Mouse (Mus musculus): ENCODE results near the gene Tmem56. TPM values are rescaled to one million over a fixed set of nuclear protein-coding genes. Genes with fewer than 3 reads are reported as not detected.

The Tmem56 gene
- total RNA-seq, 2 experiments from 2014 or later: 31.4 to 32.5 TPM

DNA sequence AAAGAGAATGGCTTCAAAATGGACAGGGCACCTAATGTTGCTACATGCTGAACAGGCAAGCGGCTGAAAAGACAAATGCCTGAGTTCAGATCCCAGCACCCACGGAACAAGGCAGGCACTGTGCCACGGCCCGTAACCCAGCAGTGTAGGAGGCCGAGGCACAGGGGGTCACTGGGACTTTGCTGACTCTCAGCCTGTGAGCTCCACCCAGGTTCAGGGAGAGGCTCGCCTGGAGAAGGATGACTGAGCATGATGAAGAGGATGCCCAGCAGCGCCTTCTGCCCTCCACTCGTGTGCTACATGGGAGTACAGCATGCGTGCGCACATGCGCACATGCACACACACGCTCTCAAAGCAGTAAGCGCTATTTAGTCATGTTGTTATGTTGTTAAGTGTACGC, 3.2 kb downstream of the Tmem56 start:
- no peak for DNase-seq (ENCODE audit: low spot score in 2 of 2)

DNA sequence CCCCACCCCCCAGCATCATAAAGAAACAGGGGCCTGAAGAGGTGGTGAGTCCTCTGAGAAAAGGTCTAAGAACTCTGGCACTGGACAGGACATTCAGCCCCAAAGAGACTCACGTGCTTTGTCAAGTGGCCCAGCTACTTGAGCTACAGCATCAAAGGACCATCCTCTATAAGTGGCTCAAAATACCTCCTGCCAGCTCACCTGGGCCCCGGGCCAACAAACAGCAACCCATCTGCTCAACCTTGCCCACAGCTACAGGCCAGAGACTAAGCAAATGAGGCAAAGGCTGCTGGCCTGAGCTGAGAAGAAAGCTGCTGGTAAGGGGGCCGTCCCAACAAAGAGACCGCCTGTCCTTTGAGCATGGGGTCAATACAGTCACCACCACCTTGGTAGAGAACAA, 5.3 kb downstream of the Tmem56 start:
- DNase-seq (ENCODE audit: low spot score in 2 of 2): no peak

DNA sequence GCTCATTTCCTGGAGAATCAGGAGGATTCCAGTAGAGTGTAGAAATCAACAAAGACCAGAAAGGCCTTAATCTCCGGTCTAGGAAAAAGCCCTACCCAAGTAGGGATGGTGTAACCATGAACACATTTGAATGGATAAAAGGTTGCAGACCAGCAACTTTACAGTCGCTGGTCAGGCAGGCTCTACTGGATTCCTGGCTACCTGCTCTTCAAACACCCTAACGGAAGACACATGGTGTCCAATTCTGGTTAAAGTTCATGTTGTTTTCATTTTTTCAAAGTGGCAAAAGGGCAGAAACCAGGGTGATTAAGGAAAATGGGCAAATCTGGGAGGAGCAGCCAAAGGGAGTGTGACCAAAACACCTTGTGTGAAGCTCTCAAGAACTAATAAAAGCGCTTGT, 5.9 kb downstream of the Tmem56 start:
- no peak for DNase-seq (ENCODE audit: low spot score in 2 of 2)

DNA sequence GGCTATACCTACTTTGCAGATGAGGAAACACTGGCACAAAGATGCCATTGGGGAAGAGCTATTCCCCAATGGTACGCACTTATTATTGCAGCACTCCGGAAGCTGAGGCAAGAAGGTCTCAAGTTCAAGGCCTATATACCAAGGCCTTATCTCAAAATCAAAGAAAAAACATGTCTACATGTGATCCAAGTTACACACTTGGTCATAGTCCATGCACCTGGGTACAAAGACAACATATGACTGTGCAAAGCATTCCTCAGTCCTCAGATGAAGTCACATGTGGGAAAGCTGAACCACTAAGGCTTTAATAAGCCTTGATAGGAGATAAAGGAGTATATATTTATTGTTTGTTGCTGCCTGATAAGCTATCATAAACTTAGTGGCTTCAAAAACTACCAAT, 8.9 kb downstream of the Tmem56 start:
- no peak for DNase-seq (ENCODE audit: low spot score in 2 of 2)

DNA sequence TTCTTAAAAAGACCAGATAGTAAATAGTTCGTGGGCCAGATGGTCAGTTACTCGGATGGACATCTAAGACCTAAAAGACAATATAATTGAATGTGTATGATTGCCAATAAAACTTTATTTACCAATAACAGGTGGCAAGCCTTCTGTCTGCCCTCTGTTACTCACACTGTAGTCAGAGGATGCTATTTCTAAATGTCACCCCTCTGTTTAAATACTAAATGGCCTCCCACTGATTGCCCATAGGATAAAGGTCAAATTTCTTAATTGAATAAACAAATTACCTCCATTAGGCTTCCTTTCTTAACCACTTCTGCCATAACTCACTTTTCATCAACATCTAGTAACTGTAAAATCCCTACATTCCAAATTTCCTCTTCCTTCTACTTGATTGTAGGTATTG, 10.3 kb downstream of the Tmem56 start:
- DNase-seq (ENCODE audit: low spot score in 2 of 2): no peak

DNA sequence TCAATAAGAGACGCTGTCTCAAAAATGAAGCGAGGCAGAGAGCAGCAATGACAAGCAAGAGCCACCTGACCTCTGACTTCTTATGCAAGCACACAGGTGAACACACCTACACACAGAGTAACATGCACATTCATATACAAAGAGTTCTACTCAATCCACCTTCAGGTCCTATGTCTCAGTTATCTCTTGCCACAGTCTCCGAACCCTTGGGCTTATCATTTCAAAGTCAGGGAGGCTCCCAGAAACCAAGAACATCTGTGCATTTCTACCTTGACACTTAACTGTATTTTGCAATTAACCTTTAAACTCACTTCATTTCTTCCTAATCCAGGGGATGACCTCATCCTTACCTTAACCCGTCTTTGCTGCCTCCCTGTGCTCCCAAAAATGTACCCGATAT, 15.6 kb downstream of the Tmem56 start:
- DNase-seq (ENCODE audit: low spot score in 2 of 2): no peak

DNA sequence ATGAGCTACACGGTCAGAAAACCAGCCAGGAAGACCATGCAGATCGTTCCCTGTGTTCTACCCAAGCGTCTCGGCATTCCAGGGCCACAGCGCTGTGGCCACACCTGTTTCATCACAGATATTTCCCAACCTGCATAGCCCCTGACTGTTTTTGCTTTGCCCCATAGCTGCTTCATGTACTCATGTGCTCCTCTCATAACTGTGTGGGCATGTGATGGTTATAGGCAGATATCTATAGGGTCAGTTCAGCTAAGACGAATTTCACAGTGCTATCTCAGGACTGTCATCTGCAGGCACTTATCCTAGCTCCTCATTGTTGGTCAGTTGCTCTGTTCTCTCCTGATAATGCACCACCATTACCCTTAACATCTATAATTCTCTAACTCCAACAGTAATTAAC, 18.7 kb downstream of the Tmem56 start:
- DNase-seq (ENCODE audit: low spot score in 2 of 2): no peak

DNA sequence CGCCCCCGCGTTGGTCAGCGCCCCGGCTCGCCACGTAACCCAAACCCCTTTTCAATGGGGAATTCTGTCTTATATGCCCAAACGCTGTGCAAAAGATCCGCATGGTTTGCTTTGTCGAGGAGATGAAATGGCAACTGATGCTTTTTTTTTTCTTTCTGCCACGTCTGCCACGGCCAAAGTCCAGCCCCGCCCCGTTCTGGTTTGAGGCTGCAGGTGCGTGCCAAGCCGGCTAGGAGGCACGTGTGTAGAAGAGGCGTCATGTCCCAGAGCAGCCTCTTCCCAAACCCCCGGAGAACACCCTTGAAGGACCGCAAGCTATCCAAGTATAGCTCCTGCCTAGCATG, 19.7 kb downstream of the Tmem56 start:
- peak in 1 of 2 experiments; percentile 53 for DNase-seq (ENCODE audit: low spot score in 2 of 2)

DNA sequence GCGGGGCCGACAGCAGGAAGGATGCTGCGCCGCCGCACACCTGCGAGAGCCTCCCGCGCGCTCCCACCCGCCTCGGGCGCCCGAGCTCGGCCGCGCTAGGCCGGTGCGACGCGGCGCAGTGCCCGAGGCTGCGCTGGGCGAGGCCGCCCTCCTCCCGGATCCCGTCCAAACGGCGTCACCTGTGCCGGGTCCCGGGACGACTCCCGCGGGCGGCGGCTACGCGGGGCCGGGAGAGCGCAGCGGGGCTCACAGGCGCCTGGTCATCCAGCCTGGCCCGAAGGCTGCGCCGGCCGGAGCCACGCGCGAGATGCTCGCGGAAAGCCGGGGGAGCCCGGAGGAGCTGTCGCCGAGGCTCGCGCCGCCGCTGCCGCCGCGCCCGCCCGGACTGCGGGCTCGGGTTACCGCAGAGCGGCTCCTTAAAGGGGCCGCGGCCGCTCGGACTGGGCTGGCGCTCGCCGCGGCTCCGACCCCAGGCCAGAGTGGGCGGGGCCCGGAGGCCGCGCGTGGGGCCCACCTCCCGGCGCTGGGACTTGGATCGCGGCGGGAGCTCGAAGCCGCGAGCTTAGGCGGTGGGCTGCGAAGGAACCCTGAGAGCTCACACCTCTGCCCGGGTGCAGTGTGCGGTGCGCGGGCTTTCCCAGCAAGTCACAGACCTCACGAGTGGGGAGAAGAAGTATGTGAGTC, 20.2 kb downstream of the Tmem56 start:
- peak; percentile 43 to 54 for DNase-seq (ENCODE audit: low spot score in 2 of 2)

DNA sequence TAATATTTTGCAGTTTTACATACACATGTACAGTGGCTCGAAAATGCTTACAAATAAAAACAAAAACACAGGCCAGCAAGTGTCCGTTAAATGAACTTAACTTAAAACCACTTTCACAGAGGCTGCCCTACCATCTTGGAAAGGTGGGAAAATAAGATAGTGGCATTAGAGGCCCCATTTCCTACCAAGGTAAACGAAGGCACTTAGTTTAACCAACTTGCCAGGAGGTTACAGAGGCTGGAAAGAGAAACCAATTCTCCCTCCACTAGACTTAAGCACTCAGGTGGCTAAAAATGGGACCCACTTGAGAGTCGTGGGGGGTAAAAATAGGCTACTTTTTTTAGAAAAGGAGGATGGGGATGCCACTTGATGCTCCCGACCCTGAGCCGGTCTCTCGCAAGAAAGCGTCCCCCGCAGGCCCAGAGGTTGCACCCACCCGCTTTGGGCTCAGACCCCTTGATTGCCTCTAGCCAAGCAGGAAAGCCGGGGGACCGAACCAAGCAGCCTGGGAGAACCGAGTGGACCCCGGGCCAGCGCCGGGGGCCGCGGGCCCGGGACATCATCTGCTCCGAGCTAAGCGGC, 20.9 kb downstream of the Tmem56 start:
- DNase-seq (ENCODE audit: low spot score in 2 of 2): no peak

DNA sequence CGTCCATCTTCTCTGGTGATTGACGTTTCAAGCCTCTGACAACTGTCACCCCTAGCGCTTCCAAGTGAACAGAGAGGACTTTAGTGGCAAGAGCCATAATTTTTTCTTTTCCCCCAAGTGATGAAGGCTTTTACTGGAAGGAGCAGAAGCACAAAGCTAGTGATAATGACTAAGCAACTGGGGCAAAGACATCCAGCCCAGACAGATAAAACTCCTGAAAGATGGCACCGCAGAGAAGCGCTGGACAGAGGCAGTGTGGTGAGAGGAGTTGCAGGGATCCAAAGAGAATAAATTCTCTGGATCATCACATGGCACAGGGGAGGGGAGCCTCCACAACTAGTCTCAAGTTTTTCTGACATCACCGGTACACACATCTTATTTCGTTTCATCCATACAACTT, 21.6 kb downstream of the Tmem56 start:
- DNase-seq (ENCODE audit: low spot score in 2 of 2): no peak

DNA sequence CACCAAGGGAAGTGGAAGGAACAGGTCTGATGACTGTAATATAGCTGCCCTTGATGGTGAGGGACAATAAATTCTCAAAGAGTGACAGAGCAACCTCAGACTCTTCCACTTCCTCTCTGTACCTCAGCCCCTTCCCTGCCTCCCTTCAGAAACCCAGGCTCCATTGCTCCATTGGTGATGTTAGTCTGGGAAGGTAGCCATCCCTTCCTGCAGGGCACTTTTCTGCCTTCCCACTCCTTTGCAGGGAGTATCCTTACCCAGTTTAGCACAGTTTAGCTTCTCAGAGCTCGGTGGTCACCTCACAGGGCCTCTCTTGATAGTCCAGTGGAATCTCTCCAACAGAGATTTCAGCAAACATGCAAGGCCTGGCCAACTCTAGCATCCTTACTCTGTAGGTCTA, 22.1 kb downstream of the Tmem56 start:
- no peak for DNase-seq (ENCODE audit: low spot score in 2 of 2)

DNA sequence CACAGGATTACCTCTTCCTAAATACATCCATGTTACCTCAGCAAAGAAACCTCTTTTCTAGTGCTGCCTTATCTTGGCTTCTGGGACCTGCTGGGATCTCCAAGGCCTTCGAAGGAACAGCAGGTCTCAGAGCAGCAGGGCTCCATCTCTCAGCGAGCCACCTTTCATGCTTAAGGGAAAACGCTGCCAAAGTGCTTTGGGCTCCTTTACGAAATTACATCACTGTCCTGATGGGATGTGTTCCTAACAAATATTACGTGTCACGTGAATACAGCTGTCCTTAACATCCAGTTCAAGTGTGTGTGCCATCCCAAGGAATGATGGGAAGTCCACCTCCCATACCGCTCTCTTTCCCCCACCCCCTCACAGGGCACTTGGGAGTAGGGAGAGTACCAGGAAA, 22.9 kb downstream of the Tmem56 start:
- DNase-seq (ENCODE audit: low spot score in 2 of 2): no peak

DNA sequence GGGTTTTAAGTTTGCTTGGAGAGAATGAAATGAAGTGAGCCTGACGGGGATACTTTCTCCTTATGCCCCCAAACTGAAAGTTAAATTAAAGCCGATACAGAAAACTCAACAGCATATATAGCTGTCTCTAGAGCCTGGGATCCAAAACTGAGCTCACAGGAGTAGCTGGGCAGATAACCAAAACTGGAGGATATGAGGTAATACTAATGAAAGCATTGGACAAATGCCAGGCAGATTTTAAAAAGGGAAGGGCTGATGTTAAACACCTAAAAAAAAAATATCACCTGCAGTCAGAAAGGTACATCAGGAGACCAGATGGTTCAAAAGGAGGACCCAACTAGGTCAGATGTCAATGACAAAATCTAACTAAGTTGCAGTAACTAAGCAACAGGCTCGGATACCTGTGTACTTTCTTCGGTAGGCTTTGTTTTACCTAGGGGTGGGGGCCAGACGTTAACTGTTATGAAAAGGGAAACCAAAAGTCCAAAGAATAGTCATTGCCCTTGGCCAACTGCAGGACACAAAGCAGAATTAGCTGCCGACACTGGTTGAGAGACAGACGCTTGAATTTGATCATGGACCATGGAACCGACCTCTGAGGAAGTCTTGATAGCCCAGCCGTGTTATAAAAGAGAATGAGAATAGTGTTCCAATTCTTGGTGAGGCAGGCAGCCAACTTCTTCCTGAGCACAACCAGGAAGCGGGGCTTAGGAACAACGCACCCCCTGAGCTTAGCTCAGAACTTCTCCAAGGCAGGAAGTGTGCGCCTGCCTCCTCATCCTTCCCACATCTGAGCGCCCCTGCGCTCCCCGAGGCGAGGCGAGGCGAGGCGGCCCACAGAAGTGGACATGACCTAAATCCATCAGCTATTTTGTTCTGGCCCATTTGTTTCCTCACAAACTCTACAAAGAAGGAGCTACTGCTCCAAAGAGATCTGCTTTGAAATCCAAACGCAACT, 24.1 kb downstream of the Tmem56 start:
- DNase-seq (ENCODE audit: low spot score in 2 of 2): no peak

DNA sequence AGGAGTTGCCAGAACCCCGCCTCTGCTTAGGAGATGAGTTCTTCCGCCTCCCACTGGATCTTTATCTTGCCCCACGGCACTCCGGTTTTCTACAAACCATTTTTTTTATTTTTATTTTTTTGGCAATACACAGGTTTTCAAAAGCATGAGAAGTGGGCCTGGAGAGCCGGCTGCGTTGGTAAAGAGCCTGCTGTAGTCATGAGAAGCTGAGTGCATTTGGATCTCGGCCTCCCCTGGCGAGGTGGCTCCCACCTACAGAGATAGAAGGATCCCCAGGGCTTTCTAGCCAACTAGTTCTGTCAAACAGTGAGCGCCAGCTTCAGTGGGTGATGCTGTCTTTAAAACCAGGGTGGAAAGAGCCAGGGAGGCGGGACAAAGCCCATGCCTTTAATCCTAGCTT, 25.5 kb downstream of the Tmem56 start:
- DNase-seq (ENCODE audit: low spot score in 2 of 2): peak in 1 of 2 experiments; percentile 64

DNA sequence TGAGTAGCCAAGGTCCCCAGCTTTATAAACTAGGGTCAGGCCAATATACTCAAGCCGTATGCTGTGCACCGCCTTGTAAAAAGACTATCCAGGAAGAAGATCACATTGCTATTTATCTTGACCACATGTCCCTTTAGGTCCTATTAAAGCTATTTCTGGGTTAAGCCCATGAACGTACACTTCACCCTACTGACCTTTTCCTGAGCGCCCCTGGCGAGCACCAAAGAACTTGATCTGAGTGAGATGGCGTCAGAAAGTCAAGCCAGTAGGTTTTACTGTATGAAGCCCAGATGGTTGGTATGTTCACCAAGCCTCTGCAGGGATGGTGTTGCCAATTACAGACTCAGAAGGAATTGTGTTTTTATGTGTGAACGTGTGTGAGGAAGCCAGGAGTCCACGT, 26.8 kb downstream of the Tmem56 start:
- DNase-seq (ENCODE audit: low spot score in 2 of 2): no peak

DNA sequence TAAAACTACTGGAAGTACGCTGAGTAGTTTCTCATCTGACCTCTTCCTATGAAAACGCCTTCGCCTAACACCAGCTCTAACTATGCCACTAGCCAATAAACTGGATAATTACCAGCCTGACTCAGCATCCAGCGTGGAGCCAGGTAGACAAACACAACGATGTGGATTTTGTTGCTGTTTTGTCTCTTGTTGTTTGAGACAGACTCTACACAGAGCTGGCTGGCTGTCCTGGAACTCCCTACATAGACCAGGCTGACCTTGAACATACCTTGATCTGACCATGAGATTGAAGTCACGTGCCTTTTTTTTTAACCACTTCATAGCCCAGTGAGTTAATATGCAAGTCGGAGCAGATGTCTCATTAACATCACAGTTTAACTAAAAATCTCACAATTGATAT, 27.4 kb downstream of the Tmem56 start:
- no peak for DNase-seq (ENCODE audit: low spot score in 2 of 2)

DNA sequence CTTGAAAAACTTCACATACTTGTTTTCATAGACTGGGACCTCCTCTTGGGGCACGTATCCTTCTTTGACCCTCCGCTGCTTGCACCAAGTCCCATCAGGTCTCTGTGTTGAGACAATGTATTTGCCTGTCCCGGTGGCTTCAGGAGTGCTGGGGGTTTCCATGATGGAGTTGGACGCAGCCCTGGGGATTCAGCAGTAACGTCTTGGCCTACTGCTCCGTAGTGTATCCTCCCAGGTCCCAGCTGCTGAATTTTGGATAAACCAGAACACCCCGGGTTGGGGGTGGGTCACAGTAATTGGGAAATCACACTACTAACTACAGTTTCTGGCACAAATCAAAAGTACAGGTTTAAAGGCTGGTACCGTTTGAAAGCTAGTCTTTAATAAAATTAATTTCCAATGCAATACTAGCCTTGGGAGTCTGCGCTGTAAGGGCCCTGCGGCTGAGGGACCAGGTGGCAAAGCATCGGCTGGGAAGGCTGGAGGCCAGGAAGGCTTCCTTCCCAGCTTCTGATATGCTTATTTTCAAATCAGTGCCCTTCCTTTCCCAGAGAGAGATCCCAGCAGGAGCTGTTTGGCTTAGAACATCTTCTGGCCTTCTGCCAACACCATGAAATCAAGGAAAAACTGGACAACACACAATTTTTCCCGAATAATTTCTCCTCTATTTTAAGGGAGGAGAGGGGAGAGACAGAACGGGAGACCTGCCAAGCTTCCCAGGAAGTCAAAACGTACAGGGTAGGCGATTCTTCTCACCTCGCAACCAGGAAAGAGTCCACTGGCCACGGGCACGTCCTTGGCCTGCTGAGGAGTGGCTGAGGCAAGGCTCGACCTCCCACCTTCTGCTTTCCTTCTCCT, 32.1 kb downstream of the Tmem56 start:
- DNase-seq (ENCODE audit: low spot score in 2 of 2): no peak

DNA sequence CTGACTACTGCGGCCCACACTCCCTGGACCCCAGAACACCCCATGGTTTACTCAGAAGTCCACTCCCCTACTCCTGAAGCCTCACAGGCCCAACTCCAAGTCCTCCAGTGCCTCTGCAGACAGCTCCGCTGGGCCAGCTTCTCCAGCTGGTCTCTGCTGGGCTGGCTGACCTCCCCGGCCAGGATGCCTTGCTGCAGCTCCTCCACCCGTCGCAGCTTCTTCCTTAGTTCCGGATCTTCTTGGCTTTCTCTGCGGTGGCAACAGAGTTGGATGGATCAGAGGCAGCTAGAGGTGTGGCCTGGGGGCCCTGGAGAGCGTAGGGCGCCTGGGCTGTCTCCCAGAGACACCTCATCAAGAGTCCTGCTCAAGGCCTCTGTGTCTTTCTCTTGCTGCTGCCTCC, 32.9 kb downstream of the Tmem56 start:
- no peak for DNase-seq (ENCODE audit: low spot score in 2 of 2)

DNA sequence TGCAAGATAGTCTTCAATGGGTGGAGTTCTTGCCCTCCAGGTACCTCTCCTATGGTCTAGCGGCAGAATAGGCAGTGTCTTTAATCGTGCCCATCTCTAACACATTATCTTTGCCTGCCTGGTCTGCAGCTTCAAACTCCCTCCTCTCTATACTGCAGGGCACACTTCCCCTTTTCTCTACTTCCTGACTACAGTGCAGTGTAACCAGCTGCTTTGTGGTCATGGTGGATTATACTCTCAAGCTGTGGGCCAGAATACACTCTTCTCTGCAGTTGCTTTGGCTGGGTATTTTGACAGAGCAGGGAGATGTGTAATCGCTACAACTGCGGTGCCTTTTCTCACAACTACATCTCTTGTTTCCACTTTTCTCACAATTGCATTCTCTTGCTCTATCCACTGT, 40.0 kb downstream of the Tmem56 start:
- DNase-seq (ENCODE audit: low spot score in 2 of 2): no peak

Measured in layer of hippocampus, adult 18-20 months (tissue).